Mouse (Mus musculus): ENCODE results near the gene Pafah1b3.
"Not testable (repeated sequence)": the region's sequence is repeated elsewhere in the genome, so short reads cannot be mapped to it uniquely, and the experiment has no call there.

Pafah1b3 gene

DNA sequence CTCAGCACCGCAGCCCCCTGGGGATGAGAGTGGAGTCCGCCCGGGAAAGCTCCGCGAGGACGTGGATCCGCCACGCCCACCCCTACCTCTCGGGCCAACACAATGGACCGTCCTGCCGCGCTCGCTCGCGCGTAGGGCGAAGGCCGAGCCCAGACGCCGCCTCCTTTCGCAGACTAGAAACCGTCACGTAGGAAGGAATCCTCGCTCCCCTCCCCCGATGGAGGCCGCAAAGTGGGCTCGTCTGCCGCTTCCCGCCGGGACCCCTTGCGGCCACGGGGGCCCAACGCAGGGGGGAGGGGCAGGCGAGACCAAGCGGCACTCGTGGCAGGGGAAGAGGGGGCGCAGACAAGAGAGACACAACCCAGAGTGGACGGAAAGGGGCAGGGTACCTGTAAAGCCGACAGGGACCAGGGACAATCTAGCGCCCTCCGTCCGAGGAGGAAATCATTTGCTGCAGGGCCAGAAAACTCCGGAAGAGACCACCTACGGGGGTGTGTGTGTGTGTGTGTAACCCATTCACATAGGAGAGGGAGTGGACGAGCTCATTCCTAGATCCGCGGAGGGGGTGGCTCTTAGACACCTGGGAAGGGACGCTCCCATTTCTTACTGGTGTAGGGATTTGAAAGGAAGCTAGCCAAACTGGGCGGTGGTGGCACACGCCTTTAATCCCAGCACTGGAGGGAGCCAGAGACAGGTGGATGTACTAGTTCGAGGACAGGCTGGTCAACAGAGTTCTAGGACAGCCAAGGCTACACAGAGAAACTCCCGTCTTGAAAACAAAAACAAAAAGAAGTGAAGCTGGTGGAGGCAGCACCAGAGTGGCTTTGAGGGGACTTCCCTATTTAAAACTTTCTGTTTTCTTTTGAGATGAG is at the start of gene Pafah1b3:
Gene Pafah1b3 (minus strand): TSS at position 533 of the 872 bp plus-strand sequence.
- DNase-seq (ENCODE audit: low spot score in 2 of 2) = peak; percentile 60 to 69

- no peak for DNase-seq (ENCODE audit: low spot score in 2 of 2)
Measured at GRCm38 (mm10) chr7:25341000-25341784, 43.4 kb upstream of the Pafah1b3 start.

DNA sequence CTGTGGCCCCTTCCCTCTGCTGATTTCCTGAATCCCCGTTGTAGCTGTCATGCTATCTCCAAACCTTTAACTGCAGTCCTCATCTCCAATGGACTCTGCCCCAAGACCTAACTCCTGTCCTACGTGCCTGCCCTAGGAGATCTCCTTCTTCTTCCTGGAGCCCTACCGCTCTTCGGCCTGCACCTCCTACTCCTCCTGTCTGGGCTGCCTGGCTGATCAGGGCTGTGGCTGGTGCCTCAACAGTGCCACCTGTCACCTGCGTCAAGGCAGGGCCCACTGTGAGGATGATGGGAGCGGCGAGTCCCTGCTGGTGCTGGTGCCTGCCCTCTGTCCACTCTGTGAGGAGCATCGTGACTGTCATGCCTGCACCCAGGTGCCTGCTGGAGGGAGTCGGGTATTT is 41.5 kb upstream of the Pafah1b3 start:
- DNase-seq (ENCODE audit: low spot score in 2 of 2) = no peak

GRCm38 (mm10) chr7:25334472-25334871 is 36.7 kb upstream of the Pafah1b3 start:
- no peak for DNase-seq (ENCODE audit: low spot score in 2 of 2)

- peak; percentile 68 to 70 for DNase-seq (ENCODE audit: low spot score in 2 of 2)
Measured at GRCm38 (mm10) chr7:25333596-25334307, 36.0 kb upstream of the Pafah1b3 start.

- DNase-seq (ENCODE audit: low spot score in 2 of 2) = no peak
Measured at GRCm38 (mm10) chr7:25326233-25326632, 28.4 kb upstream of the Pafah1b3 start.

GRCm38 (mm10) chr7:25325431-25325830 is 27.6 kb upstream of the Pafah1b3 start:
- DNase-seq (ENCODE audit: low spot score in 2 of 2) = not testable (repeated sequence)

DNA sequence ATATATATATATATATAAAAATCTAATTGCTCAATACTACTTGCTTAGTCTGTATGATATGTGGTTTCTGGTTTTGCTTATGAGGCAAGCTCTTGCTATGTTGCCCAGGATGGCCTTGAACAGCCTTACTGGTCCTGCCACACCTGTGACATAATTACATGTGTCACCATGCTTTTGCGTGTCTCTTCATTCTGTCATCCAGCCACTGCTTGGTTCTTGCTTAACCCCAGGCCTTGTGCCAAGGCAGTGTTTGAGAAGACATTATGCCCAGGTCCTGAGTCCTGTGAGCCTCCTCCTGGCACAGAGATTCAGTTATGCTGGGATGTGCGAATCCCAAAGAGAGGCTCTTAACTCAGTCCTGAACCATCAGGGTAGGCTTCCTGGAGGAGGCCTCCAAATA is 25.4 kb upstream of the Pafah1b3 start:
- no peak for DNase-seq (ENCODE audit: low spot score in 2 of 2)

DNA sequence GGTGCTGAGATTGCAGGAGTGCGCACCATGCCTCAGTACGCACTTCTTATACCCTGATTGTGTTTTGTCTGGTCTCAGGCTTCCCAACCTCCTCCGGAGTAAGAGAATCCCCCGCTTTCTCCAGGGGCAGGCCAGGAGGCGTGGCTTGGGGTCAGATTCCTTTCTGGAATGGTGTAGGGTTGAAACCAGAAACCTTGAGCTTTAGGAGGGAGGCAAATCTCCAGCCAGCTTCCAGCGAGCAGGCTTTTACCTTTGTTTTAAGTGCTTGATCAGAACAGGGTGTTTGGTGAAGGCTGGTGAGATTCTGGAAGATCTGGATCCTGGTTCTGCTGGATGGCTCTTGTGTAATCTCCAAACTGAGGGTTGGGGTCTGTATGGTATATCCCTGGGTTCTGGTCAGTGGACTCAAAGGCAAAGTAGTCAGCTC is 24.3 kb upstream of the Pafah1b3 start:
- DNase-seq (ENCODE audit: low spot score in 2 of 2) = no peak

DNA sequence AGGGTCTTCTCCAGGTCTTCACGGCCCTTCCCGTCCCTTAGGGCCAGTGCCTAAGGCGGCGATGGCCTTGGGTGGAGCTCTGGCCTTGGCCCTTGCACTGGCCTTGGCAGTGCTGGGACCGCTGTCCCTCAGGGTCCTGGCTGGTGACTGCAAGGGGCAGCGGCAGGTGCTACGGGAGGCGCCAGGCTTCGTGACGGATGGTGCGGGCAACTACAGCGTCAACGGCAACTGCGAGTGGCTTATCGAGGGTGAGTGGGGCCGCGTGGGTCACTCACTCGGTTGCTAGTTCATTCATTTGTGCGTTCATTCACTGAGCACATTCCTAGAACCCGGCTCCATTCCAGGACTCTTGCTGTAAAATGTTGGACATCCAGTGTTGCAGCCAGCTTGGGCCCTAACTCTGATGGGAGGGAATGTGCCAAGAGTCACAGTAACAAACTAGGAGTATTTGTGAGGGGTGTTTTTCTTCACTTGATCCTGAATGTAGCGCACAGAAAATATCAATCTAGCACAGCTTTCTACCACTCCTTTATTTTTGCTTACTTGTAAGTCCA is 19.7 kb upstream of the Pafah1b3 start:
- no peak for DNase-seq (ENCODE audit: low spot score in 2 of 2)

- peak; percentile 87 to 91 for DNase-seq (ENCODE audit: low spot score in 2 of 2)
Measured at GRCm38 (mm10) chr7:25316532-25317445, 19.0 kb upstream of the Pafah1b3 start, which contains the start of gene Megf8. Megf8 (plus strand) TSS chr7:25317164.

- no peak for DNase-seq (ENCODE audit: low spot score in 2 of 2)
Measured at GRCm38 (mm10) chr7:25315306-25316041, 17.7 kb upstream of the Pafah1b3 start.

DNA sequence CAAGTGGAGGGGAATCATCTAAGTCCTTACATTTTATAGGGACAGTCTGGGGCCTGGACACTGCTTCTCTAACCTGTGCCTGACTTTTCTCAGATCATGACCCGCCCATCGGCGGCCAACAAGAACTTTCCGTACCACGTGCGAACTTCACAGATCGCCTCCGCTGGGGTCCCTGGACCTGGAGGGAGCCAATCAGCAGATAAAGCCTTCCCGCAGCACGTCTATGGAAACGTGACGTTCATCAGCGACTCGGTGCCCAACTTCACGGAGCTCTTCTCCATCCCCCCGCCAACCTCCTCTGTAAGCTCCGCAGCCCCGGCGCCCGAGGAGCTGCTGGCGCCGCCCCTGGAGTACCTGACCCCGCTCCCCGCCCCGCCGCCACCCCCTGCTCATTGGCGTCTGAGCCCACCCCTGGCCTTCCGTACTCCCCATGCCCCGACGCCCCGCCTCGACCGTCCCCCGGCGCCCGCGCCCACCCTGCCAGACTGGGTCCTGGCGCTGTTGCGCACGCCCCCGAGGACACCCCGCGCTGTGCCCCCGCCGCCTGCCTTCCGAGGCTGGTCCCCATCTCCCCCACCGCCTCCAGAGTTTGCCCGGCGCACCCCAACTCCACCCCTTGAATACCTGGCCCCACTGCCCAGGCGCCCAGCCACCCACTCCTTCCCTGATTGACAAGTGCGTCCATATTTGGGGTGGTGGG is 17.0 kb upstream of the Pafah1b3 start:
- no peak for DNase-seq (ENCODE audit: low spot score in 2 of 2)

- no peak for DNase-seq (ENCODE audit: low spot score in 2 of 2)
Measured at GRCm38 (mm10) chr7:25313325-25313724, 15.5 kb upstream of the Pafah1b3 start.

DNA sequence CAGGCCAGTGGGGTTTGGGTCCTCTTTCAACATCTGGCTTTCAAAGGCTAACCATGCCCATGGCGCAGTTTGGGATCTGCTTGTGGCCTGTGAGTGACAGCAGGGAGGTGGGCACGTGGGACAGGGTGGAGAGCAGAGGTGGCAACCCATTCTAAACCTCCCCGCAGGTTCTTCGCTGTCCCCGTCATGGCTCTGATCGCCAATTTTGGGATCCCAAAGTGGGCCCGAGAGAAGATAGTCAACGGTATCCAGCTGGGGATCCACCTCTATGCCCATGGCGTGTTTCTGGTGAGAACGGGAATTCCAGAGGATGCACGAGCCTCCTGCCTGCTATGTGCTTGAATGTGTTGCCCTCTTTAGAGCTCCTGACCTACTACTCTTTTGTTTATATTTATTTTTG is 13.4 kb upstream of the Pafah1b3 start:
- DNase-seq (ENCODE audit: low spot score in 2 of 2) = no peak

DNA sequence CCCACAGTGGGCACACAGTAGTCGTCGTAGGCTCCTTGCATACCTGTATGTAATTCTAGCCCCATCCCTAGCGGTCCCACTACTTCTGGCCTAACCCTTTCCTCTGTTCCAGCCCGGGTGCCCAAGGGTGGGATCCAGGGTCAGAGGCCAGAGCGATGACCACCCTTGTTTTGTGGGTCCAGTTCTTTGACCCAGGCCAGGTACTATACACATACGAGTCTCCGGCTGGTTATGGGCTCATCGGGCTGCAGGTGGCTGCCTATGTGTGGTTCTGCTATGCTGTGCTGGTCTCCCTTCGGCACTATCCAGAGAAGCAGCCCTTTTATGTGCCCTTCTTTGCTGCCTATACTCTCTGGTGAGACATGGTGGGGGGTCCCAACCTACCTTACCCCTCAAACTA is 11.6 kb upstream of the Pafah1b3 start:
- no peak for DNase-seq (ENCODE audit: low spot score in 2 of 2)

DNA sequence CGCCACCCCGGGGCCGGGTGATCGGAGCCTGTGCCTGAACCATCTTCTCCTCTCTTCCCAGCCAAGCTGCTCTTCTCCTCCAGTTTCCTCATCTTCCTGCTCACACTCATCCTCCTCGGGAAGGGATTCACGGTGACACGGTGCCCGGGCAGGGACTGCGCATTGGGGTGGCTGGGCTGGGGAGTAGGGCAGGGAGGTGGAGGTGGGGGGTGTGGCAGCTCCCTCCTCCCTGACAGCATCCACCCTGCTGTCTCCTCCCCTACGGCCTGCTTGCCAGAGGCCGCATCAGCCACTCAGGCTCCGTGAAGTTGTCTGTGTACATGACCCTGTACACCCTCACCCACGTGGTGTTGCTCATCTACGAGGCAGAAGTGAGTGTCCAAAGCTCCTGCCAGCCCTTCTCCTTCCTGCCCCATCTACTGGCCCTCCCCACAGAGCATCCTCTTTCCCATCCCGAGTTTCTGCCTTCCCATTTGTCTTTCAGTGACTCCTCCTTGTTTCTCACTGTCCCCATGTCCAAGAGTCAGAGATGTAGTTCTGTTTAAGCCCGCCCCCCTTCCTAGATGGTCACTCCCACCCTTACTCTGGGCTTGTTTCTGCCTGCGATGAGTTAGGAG is 11.0 kb upstream of the Pafah1b3 start:
- DNase-seq (ENCODE audit: low spot score in 2 of 2) = no peak

GRCm38 (mm10) chr7:25306614-25306996 is 8.8 kb upstream of the Pafah1b3 start:
- DNase-seq (ENCODE audit: low spot score in 2 of 2) = no peak
